Mouse (Mus musculus): ENCODE data around the gene Itga10. TPM values are rescaled to one million over a fixed set of nuclear protein-coding genes. Genes with fewer than 3 reads are reported as not detected.

Gene Itga10
- polyA plus RNA-seq, 1 experiment: 0.44 TPM

GRCm38 (mm10) chr3:96696198-96696765 lies 50.9 kb downstream of the Itga10 start, which contains the start of gene Pias3:
Gene Pias3, plus strand, starts transcription at chr3:96696384.
- peak within 1 kb of the TSS; percentile 53 for H3K27ac ChIP-seq (ENCODE audit: insufficient read depth, low read depth, low read length)

GRCm38 (mm10) chr3:96696766-96697732 lies 51.7 kb downstream of the Itga10 start:
- Histone ChIP-seq H3K27ac (ENCODE audit: insufficient read depth, low read depth, low read length) (peak overlapping the region; percentile 53), H3K4me1 (ENCODE audit: control insufficient read depth, insufficient read depth, low read length) (peaks cover 15% of the 10 kb centered on the region), H3K4me3 (ENCODE audit: insufficient read depth, low read length) (peak overlapping the region; percentile 93)
- TF ChIP-seq CTCF (IDR thresholded peaks at IDR 0.05; ENCODE audit: low read depth, low read length) (no peak), POLR2A (IDR thresholded peaks at IDR 0.05; ENCODE audit: borderline replicate concordance, low read depth, low read length) (no peak)

More at GRCm38 (mm10) chr3:96696198-96696765, 50.9 kb downstream of the Itga10 start, which contains the start of gene Pias3:
- Histone ChIP-seq H3K4me3 (ENCODE audit: insufficient read depth, low read length) (peak within 1 kb of the TSS; percentile 93), H3K4me1 (ENCODE audit: control insufficient read depth, insufficient read depth, low read length) (peaks cover 15% of the 10 kb centered on the region)
- TF ChIP-seq POLR2A (IDR thresholded peaks at IDR 0.05; ENCODE audit: borderline replicate concordance, low read depth, low read length) (no peak), CTCF (IDR thresholded peaks at IDR 0.05; ENCODE audit: low read depth, low read length) (no peak)

- TF ChIP-seq POLR2A (IDR thresholded peaks at IDR 0.05; ENCODE audit: borderline replicate concordance, low read depth, low read length) (no peak), CTCF (IDR thresholded peaks at IDR 0.05; ENCODE audit: low read depth, low read length) (no peak)
- Histone ChIP-seq H3K4me3 (ENCODE audit: insufficient read depth, low read length) (no peak overlapping the region), H3K4me1 (ENCODE audit: control insufficient read depth, insufficient read depth, low read length) (peaks cover 15% of the 10 kb centered on the region), H3K27ac (ENCODE audit: insufficient read depth, low read depth, low read length) (no peak overlapping the region)
Measured at GRCm38 (mm10) chr3:96698993-96699690, 53.8 kb downstream of the Itga10 start.

- no peak overlapping the region for H3K27ac ChIP-seq (ENCODE audit: insufficient read depth, low read depth, low read length)
- TF ChIP-seq POLR2A (IDR thresholded peaks at IDR 0.05; ENCODE audit: borderline replicate concordance, low read depth, low read length): no peak
- no peak for TF ChIP-seq CTCF (IDR thresholded peaks at IDR 0.05; ENCODE audit: low read depth, low read length)
- H3K4me1 ChIP-seq (ENCODE audit: control insufficient read depth, insufficient read depth, low read length): peaks cover 9% of the 10 kb centered on the region
- no peak overlapping the region for H3K4me3 ChIP-seq (ENCODE audit: insufficient read depth, low read length)
Measured at GRCm38 (mm10) chr3:96700376-96700775, 55.0 kb downstream of the Itga10 start.

GRCm38 (mm10) chr3:96701003-96701402 lies 55.6 kb downstream of the Itga10 start:
- Histone ChIP-seq H3K4me1 (ENCODE audit: control insufficient read depth, insufficient read depth, low read length) (peaks cover 2% of the 10 kb centered on the region), H3K27ac (ENCODE audit: insufficient read depth, low read depth, low read length) (no peak overlapping the region), H3K4me3 (ENCODE audit: insufficient read depth, low read length) (no peak overlapping the region)
- no peak for TF ChIP-seq POLR2A (IDR thresholded peaks at IDR 0.05; ENCODE audit: borderline replicate concordance, low read depth, low read length)
- TF ChIP-seq CTCF (IDR thresholded peaks at IDR 0.05; ENCODE audit: low read depth, low read length): no peak

- Histone ChIP-seq H3K4me3 (ENCODE audit: insufficient read depth, low read length) (no peak overlapping the region), H3K27ac (ENCODE audit: insufficient read depth, low read depth, low read length) (no peak overlapping the region), H3K4me1 (ENCODE audit: control insufficient read depth, insufficient read depth, low read length) (peaks cover 2% of the 10 kb centered on the region; the same call in 1 of the 2 replicates)
- TF ChIP-seq CTCF (IDR thresholded peaks at IDR 0.05; ENCODE audit: low read depth, low read length) (peak; percentile 60), POLR2A (IDR thresholded peaks at IDR 0.05; ENCODE audit: borderline replicate concordance, low read depth, low read length) (no peak)
Measured at GRCm38 (mm10) chr3:96704778-96705177, 59.4 kb downstream of the Itga10 start.

GRCm38 (mm10) chr3:96706217-96706616 lies 60.8 kb downstream of the Itga10 start:
- peaks cover 2% of the 10 kb centered on the region; the same call in 1 of the 2 replicates for H3K4me1 ChIP-seq (ENCODE audit: control insufficient read depth, insufficient read depth, low read length)
- H3K4me3 ChIP-seq (ENCODE audit: insufficient read depth, low read length): no peak overlapping the region
- H3K27ac ChIP-seq (ENCODE audit: insufficient read depth, low read depth, low read length): no peak overlapping the region
- no peak for TF ChIP-seq POLR2A (IDR thresholded peaks at IDR 0.05; ENCODE audit: borderline replicate concordance, low read depth, low read length)
- no peak for TF ChIP-seq CTCF (IDR thresholded peaks at IDR 0.05; ENCODE audit: low read depth, low read length)

- Histone ChIP-seq H3K27ac (ENCODE audit: insufficient read depth, low read depth, low read length) (no peak overlapping the region), H3K4me3 (ENCODE audit: insufficient read depth, low read length) (no peak overlapping the region), H3K4me1 (ENCODE audit: control insufficient read depth, insufficient read depth, low read length) (peaks cover 2% of the 10 kb centered on the region; the same call in 1 of the 2 replicates)
- TF ChIP-seq CTCF (IDR thresholded peaks at IDR 0.05; ENCODE audit: low read depth, low read length) (no peak), POLR2A (IDR thresholded peaks at IDR 0.05; ENCODE audit: borderline replicate concordance, low read depth, low read length) (no peak)
Measured at GRCm38 (mm10) chr3:96706984-96707383, 61.6 kb downstream of the Itga10 start.

- TF ChIP-seq CTCF (IDR thresholded peaks at IDR 0.05; ENCODE audit: low read depth, low read length): peak; percentile 87
- TF ChIP-seq POLR2A (IDR thresholded peaks at IDR 0.05; ENCODE audit: borderline replicate concordance, low read depth, low read length): no peak
- peak within 1 kb of the TSS; percentile 67 for H3K4me3 ChIP-seq (ENCODE audit: insufficient read depth, low read length)
- H3K27ac ChIP-seq (ENCODE audit: insufficient read depth, low read depth, low read length): no peak within 1 kb of the TSS
Measured at GRCm38 (mm10) chr3:96707903-96708683, 62.7 kb downstream of the Itga10 start, which contains the start of gene Nudt17. Gene Nudt17, minus strand, starts transcription at chr3:96708562.

More at GRCm38 (mm10) chr3:96707903-96708683, 62.7 kb downstream of the Itga10 start, which contains the start of gene Nudt17:
- H3K4me1 ChIP-seq (ENCODE audit: control insufficient read depth, insufficient read depth, low read length): peaks cover 2% of the 10 kb centered on the region; the same call in 1 of the 2 replicates

Measured in bone marrow macrophage, adult 2 months (primary cell).